Comparison of ENCODE assay signal across 28 mouse cellular contexts in the genomic region with DNA sequence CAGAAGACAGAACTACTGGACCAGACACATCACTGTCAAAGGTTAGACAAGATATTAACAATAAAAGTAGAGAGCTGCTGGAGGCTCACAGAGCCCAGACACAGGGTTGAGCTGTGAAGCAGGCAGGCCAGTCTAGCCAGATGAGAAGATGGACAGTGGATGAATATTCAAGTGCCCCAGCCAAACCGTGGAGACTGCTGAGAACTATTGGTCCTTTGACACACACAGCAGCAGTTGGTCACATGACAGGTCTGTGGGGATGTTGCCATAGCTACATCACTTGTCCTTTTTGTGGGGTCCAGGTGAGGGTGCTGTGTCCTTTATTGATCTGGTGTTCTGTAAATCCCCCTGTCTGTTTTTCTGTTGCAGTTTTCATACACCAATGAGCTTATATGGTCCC. TPM values are rescaled to one million over a fixed set of nuclear protein-coding genes. Genes with fewer than 3 reads are reported as not detected.
DNase-seq lines count a peak whose midpoint lies in the region; ATAC-seq and TF ChIP-seq lines count a peak whose summit lies in the region.
"Had no signal": no experiment of that assay in that cellular context is flagged by ENCODE, and none has a peak within 500 bp of the region (broad histone marks: within the 10 kb centered on the region; RNA-seq: fewer than 3 reads in every experiment).

No protein-coding gene starts in this region.

- no peak overlapping the region for H3K4me3 ChIP-seq in forebrain, embryonic 11.5 days (ENCODE audit: low read depth, low read length)
- no peak overlapping the region for H3K4me3 ChIP-seq in forebrain, embryonic 16.5 days (replicated peaks; ENCODE audit: low read length)
- no peak overlapping the region for H3K4me3 ChIP-seq in hindbrain, postnatal 0 days (ENCODE audit: low read length)
- no peak overlapping the region for H3K4me3 ChIP-seq in myocyte
- no peak overlapping the region for H3K4me3 ChIP-seq in liver, embryonic 12.5 days
- H3K4me3 ChIP-seq: embryonic facial prominence, embryonic 12.5 days; erythroblast, embryonic 14.5 days; hindbrain, embryonic 15.5 days; limb, embryonic 13.5 days; liver, embryonic 15.5 days had no signal

- no peak overlapping the region for H3K4me2 ChIP-seq in forebrain, embryonic 11.5 days (ENCODE audit: low read depth, low read length, severe bottlenecking)
- H3K4me2 ChIP-seq in forebrain, embryonic 16.5 days (ENCODE audit: low read length): no peak overlapping the region
- no peak overlapping the region for H3K4me2 ChIP-seq in hindbrain, postnatal 0 days (ENCODE audit: low read depth, low read length)
- no peak overlapping the region for H3K4me2 ChIP-seq in myocyte (ENCODE audit: low read depth)
- H3K4me2 ChIP-seq in liver, embryonic 12.5 days: no peak overlapping the region
- H3K4me2 ChIP-seq: embryonic facial prominence, embryonic 12.5 days; hindbrain, embryonic 15.5 days; limb, embryonic 13.5 days; liver, embryonic 15.5 days had no signal

- no peak for DNase-seq in forebrain, embryonic 11.5 days (ENCODE audit: low spot score)
- peak; percentile 27 for DNase-seq in retina, postnatal 1 day
- no peak for DNase-seq in retina, embryonic 14.5 days (ENCODE audit: low spot score)
- peak; percentile 18 for DNase-seq in hindbrain, postnatal 0 days (ENCODE audit: low spot score)
- no peak for DNase-seq in adrenal gland, postnatal 14 days
- DNase-seq: cerebellum, adult 9-11 months; right cerebral cortex, postnatal 4 days had no signal

- TF ChIP-seq POLR2A in myocyte (IDR thresholded peaks at IDR 0.05; ENCODE audit: insufficient read length, low read depth): no peak

- ATAC-seq in forebrain, embryonic 11.5 days (replicated peaks; ENCODE audit: low FRiP score): 0 out of 2 replicates have a peak, but pooled peaks have one; percentile 33
- no peak for ATAC-seq in forebrain, embryonic 16.5 days
- peak; percentile 62 for ATAC-seq in hindbrain, postnatal 0 days
- ATAC-seq in liver, embryonic 12.5 days: no peak
- ATAC-seq: CD4-positive, CD25-positive, alpha-beta regulatory T cell, adult 4 months; intestine, postnatal 0 days; lung, postnatal 0 days had no signal

- peaks cover 7% of the 10 kb centered on the region; the same call in 1 of the 2 replicates for H3K4me1 ChIP-seq in forebrain, embryonic 11.5 days (replicated peaks; ENCODE audit: control insufficient read depth, insufficient read depth, low read length)
- peaks cover 10% of the 10 kb centered on the region for H3K4me1 ChIP-seq in forebrain, embryonic 16.5 days (replicated peaks; ENCODE audit: control insufficient read depth, insufficient read depth, low read length)
- H3K4me1 ChIP-seq in hindbrain, postnatal 0 days (ENCODE audit: insufficient read depth, low read length): 0 out of 2 replicates have a peak, but pooled peaks cover 4% of the 10 kb centered on the region
- peaks cover 13% of the 10 kb centered on the region; the same call in 1 of the 2 replicates for H3K4me1 ChIP-seq in liver, embryonic 12.5 days

- peaks cover 35% of the 10 kb centered on the region for H3K27me3 ChIP-seq in forebrain, embryonic 11.5 days (ENCODE audit: control insufficient read depth, insufficient read depth, low read length)
- H3K27me3 ChIP-seq in forebrain, embryonic 16.5 days (replicated peaks; ENCODE audit: control insufficient read depth, insufficient read depth, low read length): peaks cover 34% of the 10 kb centered on the region
- peaks cover 16% of the 10 kb centered on the region; the same call in 1 of the 2 replicates for H3K27me3 ChIP-seq in hindbrain, postnatal 0 days (ENCODE audit: insufficient read depth, low read length)
- H3K27me3 ChIP-seq in myocyte (ENCODE audit: control insufficient read depth, insufficient read depth, insufficient read length): no peaks in the 10 kb centered on the region
- H3K27me3 ChIP-seq in liver, embryonic 12.5 days (replicated peaks): peaks cover 77% of the 10 kb centered on the region

- 0% methylated on average over 1 of the region's 1 CpGs for WGBS in forebrain, embryonic 11.5 days
- WGBS in forebrain, embryonic 16.5 days: 5% methylated on average over 1 of the region's 1 CpGs
- WGBS in hindbrain, postnatal 0 days: 0% methylated on average over 1 of the region's 1 CpGs
- WGBS in liver, embryonic 12.5 days (ENCODE audit: insufficient replicate concordance): 15% methylated on average over 1 of the region's 1 CpGs

- 0 out of 2 replicates have a peak, but pooled peaks have one; percentile 11 for TF ChIP-seq CTCF in hindbrain, postnatal 0 days (IDR thresholded peaks at IDR 0.05; ENCODE audit: low read depth)

- H3ac ChIP-seq in myocyte (ENCODE audit: control insufficient read depth, insufficient read length): no peak overlapping the region

- H3K36me3 ChIP-seq in forebrain, embryonic 11.5 days (ENCODE audit: control insufficient read depth, insufficient read depth, low read length): no peaks in the 10 kb centered on the region
- no peaks in the 10 kb centered on the region for H3K36me3 ChIP-seq in forebrain, embryonic 16.5 days (ENCODE audit: control insufficient read depth, insufficient read depth)
- no peaks in the 10 kb centered on the region for H3K36me3 ChIP-seq in hindbrain, postnatal 0 days (ENCODE audit: insufficient read depth, low read length)
- no peaks in the 10 kb centered on the region for H3K36me3 ChIP-seq in myocyte (ENCODE audit: control insufficient read depth, insufficient read depth)
- H3K36me3 ChIP-seq in liver, embryonic 12.5 days: no peaks in the 10 kb centered on the region
- H3K36me3 ChIP-seq: embryonic facial prominence, embryonic 12.5 days; G1E; hindbrain, embryonic 15.5 days; limb, embryonic 13.5 days; liver, embryonic 15.5 days had no signal

- peaks cover 19% of the 10 kb centered on the region for H3K79me2 ChIP-seq in myocyte (ENCODE audit: control insufficient read depth, insufficient read depth)

- no peaks in the 10 kb centered on the region for H3K9me3 ChIP-seq in forebrain, embryonic 11.5 days (ENCODE audit: control insufficient read depth, low read length)
- no peaks in the 10 kb centered on the region for H3K9me3 ChIP-seq in forebrain, embryonic 16.5 days (ENCODE audit: control insufficient read depth, low read length)
- no peaks in the 10 kb centered on the region for H3K9me3 ChIP-seq in hindbrain, postnatal 0 days (ENCODE audit: low read length)
- no peaks in the 10 kb centered on the region for H3K9me3 ChIP-seq in liver, embryonic 12.5 days (replicated peaks)
- H3K9me3 ChIP-seq: embryonic facial prominence, embryonic 12.5 days; G1E; hindbrain, embryonic 15.5 days; limb, embryonic 13.5 days; liver, embryonic 15.5 days had no signal

- no peak overlapping the region for H3K27ac ChIP-seq in forebrain, embryonic 11.5 days (ENCODE audit: low read depth, low read length)
- no peak overlapping the region for H3K27ac ChIP-seq in forebrain, embryonic 16.5 days (ENCODE audit: low read length)
- H3K27ac ChIP-seq in hindbrain, postnatal 0 days: no peak overlapping the region
- no peak overlapping the region for H3K27ac ChIP-seq in liver, embryonic 12.5 days
- H3K27ac ChIP-seq: embryonic facial prominence, embryonic 12.5 days; hindbrain, embryonic 15.5 days; kidney, postnatal 0 days; limb, embryonic 13.5 days; liver, embryonic 15.5 days; stomach, postnatal 0 days had no signal

- no peak overlapping the region for H3K9ac ChIP-seq in forebrain, embryonic 11.5 days (ENCODE audit: low read length)
- H3K9ac ChIP-seq in forebrain, embryonic 16.5 days (replicated peaks; ENCODE audit: low read depth, low read length): no peak overlapping the region
- no peak overlapping the region for H3K9ac ChIP-seq in hindbrain, postnatal 0 days (replicated peaks; ENCODE audit: low read length)
- H3K9ac ChIP-seq in liver, embryonic 12.5 days: no peak overlapping the region
- H3K9ac ChIP-seq: embryonic facial prominence, embryonic 12.5 days; hindbrain, embryonic 15.5 days; limb, embryonic 13.5 days; liver, embryonic 15.5 days had no signal

RNA-seq across cellular contexts. Expression of a gene that starts 1.5 kb away (rescaled TPM):
- polyA plus RNA-seq in forebrain, embryonic 11.5 days (2014; fragmentation: Nextera tagmentation; extraction: Ambion mirVana): 0.21 and 0.32 TPM in 2 replicates
- 0.32 and 0.67 TPM in 2 replicates for polyA plus RNA-seq in forebrain, embryonic 16.5 days (2015; fragmentation: Nextera tagmentation; extraction: Ambion mirVana)
- total RNA-seq in hindbrain, postnatal 0 days (2014; rRNA removed): 1.0 and 1.1 TPM in 2 replicates
- 0.57 and 0.65 TPM in 2 replicates for polyA plus RNA-seq in hindbrain, postnatal 0 days (2015; fragmentation: Nextera tagmentation; extraction: Ambion mirVana)
- 28.3 TPM for polyA plus RNA-seq in myocyte (2012; fragmentation: generic; extraction: Trizol)
- polyA plus RNA-seq in liver, embryonic 12.5 days (2016; fragmentation: Nextera tagmentation; extraction: Ambion mirVana): 1.3 and 1.4 TPM in 2 replicates
- 8.3 and 9.8 TPM in 2 replicates for total RNA-seq in adrenal gland, postnatal 14 days (2021)
- total RNA-seq: G1E had no signal
- polyA plus RNA-seq: CD4-positive, CD25-positive, alpha-beta regulatory T cell, adult 4 months; erythroblast, embryonic 14.5 days; G1E; neural tube, embryonic 14.5 days had no signal

RNA-seq across cellular contexts. Expression of a gene that starts 2.4 kb away (rescaled TPM):
- not detected in 2 replicates for polyA plus RNA-seq in forebrain, embryonic 11.5 days (2014; fragmentation: Nextera tagmentation; extraction: Ambion mirVana)
- not detected in 2 replicates for polyA plus RNA-seq in forebrain, embryonic 16.5 days (2015; fragmentation: Nextera tagmentation; extraction: Ambion mirVana)
- total RNA-seq in hindbrain, postnatal 0 days (2014; rRNA removed): not detected in 2 replicates
- polyA plus RNA-seq in hindbrain, postnatal 0 days (2015; fragmentation: Nextera tagmentation; extraction: Ambion mirVana): not detected in 2 replicates
- polyA plus RNA-seq in myocyte (2012; fragmentation: generic; extraction: Trizol): 8.8 TPM
- polyA plus RNA-seq in liver, embryonic 12.5 days (2016; fragmentation: Nextera tagmentation; extraction: Ambion mirVana): 0.56 TPM in 1 of 2 replicates, not detected in the other
- total RNA-seq in adrenal gland, postnatal 14 days (2021): 1.6 TPM in 1 of 2 replicates, not detected in the other
- total RNA-seq: G1E; layer of hippocampus, postnatal 14 days had no signal
- polyA plus RNA-seq: CD4-positive, CD25-positive, alpha-beta regulatory T cell, adult 4 months; embryonic facial prominence, embryonic 12.5 days; erythroblast, embryonic 14.5 days; G1E; hindbrain, embryonic 15.5 days; liver, embryonic 15.5 days; neural tube, embryonic 14.5 days had no signal

RNA-seq across cellular contexts. Expression of a gene that starts 21.1 kb away (rescaled TPM):
- polyA plus RNA-seq in forebrain, embryonic 11.5 days (2014; fragmentation: Nextera tagmentation; extraction: Ambion mirVana): not detected in 2 replicates
- not detected in 2 replicates for polyA plus RNA-seq in forebrain, embryonic 16.5 days (2015; fragmentation: Nextera tagmentation; extraction: Ambion mirVana)
- total RNA-seq in hindbrain, postnatal 0 days (2014; rRNA removed): not detected in 2 replicates
- polyA plus RNA-seq in hindbrain, postnatal 0 days (2015; fragmentation: Nextera tagmentation; extraction: Ambion mirVana): not detected in 2 replicates
- not detected for polyA plus RNA-seq in myocyte (2012; fragmentation: generic; extraction: Trizol)
- not detected in 2 replicates for polyA plus RNA-seq in liver, embryonic 12.5 days (2016; fragmentation: Nextera tagmentation; extraction: Ambion mirVana)
- total RNA-seq in adrenal gland, postnatal 14 days (2021): not detected in 2 replicates
- total RNA-seq: G1E; gastrocnemius, postnatal 4 days; layer of hippocampus, postnatal 14 days had no signal
- polyA plus RNA-seq: CD4-positive, CD25-positive, alpha-beta regulatory T cell, adult 4 months; embryonic facial prominence, embryonic 12.5 days; erythroblast, embryonic 14.5 days; G1E; heart, embryonic 16.5 days; hindbrain, embryonic 15.5 days; intestine, postnatal 0 days; limb, embryonic 13.5 days; liver, embryonic 15.5 days; lung, postnatal 0 days; neural tube, embryonic 14.5 days; thymus, postnatal 0 days; urinary bladder, adult 2 months had no signal

RNA-seq across cellular contexts. Expression of a gene that starts 26.1 kb away (rescaled TPM):
- not detected in 2 replicates for polyA plus RNA-seq in forebrain, embryonic 11.5 days (2014; fragmentation: Nextera tagmentation; extraction: Ambion mirVana)
- polyA plus RNA-seq in forebrain, embryonic 16.5 days (2015; fragmentation: Nextera tagmentation; extraction: Ambion mirVana): not detected in 2 replicates
- total RNA-seq in hindbrain, postnatal 0 days (2014; rRNA removed): not detected in 2 replicates
- polyA plus RNA-seq in hindbrain, postnatal 0 days (2015; fragmentation: Nextera tagmentation; extraction: Ambion mirVana): not detected in 2 replicates
- 0.30 TPM for polyA plus RNA-seq in myocyte (2012; fragmentation: generic; extraction: Trizol)
- not detected in 2 replicates for polyA plus RNA-seq in liver, embryonic 12.5 days (2016; fragmentation: Nextera tagmentation; extraction: Ambion mirVana)
- total RNA-seq in adrenal gland, postnatal 14 days (2021): not detected in 2 replicates
- total RNA-seq: adrenal gland, postnatal 4 days; G1E; gastrocnemius, postnatal 4 days; layer of hippocampus, postnatal 14 days had no signal
- polyA plus RNA-seq: CD4-positive, CD25-positive, alpha-beta regulatory T cell, adult 4 months; embryonic facial prominence, embryonic 12.5 days; erythroblast, embryonic 14.5 days; G1E; heart, embryonic 16.5 days; hindbrain, embryonic 15.5 days; intestine, postnatal 0 days; kidney, postnatal 0 days; limb, embryonic 13.5 days; liver, embryonic 15.5 days; lung, postnatal 0 days; neural tube, embryonic 14.5 days; stomach, postnatal 0 days; thymus, postnatal 0 days had no signal

RNA-seq across cellular contexts. Expression of a gene that starts 44.0 kb away (rescaled TPM):
- polyA plus RNA-seq in forebrain, embryonic 11.5 days (2014; fragmentation: Nextera tagmentation; extraction: Ambion mirVana): 110 and 112 TPM in 2 replicates
- 173 and 174 TPM in 2 replicates for polyA plus RNA-seq in forebrain, embryonic 16.5 days (2015; fragmentation: Nextera tagmentation; extraction: Ambion mirVana)
- total RNA-seq in hindbrain, postnatal 0 days (2014; rRNA removed): 182 and 196 TPM in 2 replicates
- 162 and 163 TPM in 2 replicates for polyA plus RNA-seq in hindbrain, postnatal 0 days (2015; fragmentation: Nextera tagmentation; extraction: Ambion mirVana)
- polyA plus RNA-seq in myocyte (2012; fragmentation: generic; extraction: Trizol): 190 TPM
- polyA plus RNA-seq in liver, embryonic 12.5 days (2016; fragmentation: Nextera tagmentation; extraction: Ambion mirVana): 57.5 and 59.1 TPM in 2 replicates
- 123 and 139 TPM in 2 replicates for total RNA-seq in adrenal gland, postnatal 14 days (2021)

Comparison
In these comparisons a context has a peak if more than half of its experiments do, and no peak if none do; other contexts are left out.
1. ATAC-seq: peak in forebrain, embryonic 11.5 days (single experiment) and hindbrain, postnatal 0 days (single experiment); none in forebrain, embryonic 16.5 days (single experiment) and liver, embryonic 12.5 days (single experiment).
2. DNase-seq: peak in retina, postnatal 1 day (single experiment) and hindbrain, postnatal 0 days (single experiment); none in forebrain, embryonic 11.5 days (single experiment), retina, embryonic 14.5 days (single experiment) and adrenal gland, postnatal 14 days (single experiment).
3. RNA of a gene that starts 1.5 kb away (polyA plus RNA-seq): 28.3 TPM in myocyte (single experiment); 1.3 to 1.4 TPM in liver, embryonic 12.5 days, 0.57 to 0.65 TPM in hindbrain, postnatal 0 days, 0.32 to 0.67 TPM in forebrain, embryonic 16.5 days and 0.21 to 0.32 TPM in forebrain, embryonic 11.5 days; every median in the first group is over 10 times any median in the second.